Mouse (Mus musculus) gastrocnemius, adult 8-10 months (tissue): ENCODE data around the gene Cfap157. TPM values are rescaled to one million over a fixed set of nuclear protein-coding genes. Genes with fewer than 3 reads are reported as not detected.

Source experiments
- DNase-seq, 2 experiments: peaks; one replicate each; pipeline ENCODE4 v3.0.0; 2022; ENCODE audit warnings: low spot score in 2 of 2
- total RNA-seq, 4 experiments: library from RNA; stranded (reverse); gene quantifications; 2 replicates each; pipeline ENCODE4 v1.2.4; 2022

The Cfap157 gene
- not detected for total RNA-seq

DNA sequence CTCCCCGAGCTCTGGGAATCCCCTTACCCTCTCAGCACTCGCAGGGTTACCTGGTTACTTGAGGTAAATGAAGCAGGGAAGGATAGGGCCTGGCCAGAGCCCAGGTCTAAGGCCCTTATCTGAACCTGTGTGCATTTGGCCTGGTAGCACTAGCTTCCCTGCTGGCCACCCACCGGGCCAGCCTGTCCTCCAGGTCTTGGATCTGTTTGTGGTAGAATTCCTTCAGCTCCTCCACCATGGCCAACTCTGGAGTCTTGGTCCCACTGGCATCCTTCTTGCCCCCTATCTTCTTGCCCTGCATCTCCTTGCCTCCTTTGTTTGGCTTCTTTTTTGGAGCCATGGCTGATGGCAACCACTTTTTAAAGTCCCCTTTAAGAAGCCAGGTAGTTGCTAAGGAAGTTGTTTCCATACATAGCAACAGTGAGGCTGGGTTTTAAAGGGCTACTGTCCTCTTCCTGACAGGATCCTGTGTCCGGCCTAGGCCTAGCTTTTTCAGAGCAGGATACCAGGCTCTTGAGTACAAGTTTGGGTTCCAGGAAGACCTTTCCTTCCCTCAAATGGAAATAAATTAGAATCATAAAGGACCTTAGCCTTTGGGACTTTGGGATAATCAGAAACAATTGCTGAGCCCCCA, at the start of gene Cfap157:
Cfap157 (minus strand) TSS at position 381 of the 634 bp plus-strand sequence.
- no peak for DNase-seq

DNA sequence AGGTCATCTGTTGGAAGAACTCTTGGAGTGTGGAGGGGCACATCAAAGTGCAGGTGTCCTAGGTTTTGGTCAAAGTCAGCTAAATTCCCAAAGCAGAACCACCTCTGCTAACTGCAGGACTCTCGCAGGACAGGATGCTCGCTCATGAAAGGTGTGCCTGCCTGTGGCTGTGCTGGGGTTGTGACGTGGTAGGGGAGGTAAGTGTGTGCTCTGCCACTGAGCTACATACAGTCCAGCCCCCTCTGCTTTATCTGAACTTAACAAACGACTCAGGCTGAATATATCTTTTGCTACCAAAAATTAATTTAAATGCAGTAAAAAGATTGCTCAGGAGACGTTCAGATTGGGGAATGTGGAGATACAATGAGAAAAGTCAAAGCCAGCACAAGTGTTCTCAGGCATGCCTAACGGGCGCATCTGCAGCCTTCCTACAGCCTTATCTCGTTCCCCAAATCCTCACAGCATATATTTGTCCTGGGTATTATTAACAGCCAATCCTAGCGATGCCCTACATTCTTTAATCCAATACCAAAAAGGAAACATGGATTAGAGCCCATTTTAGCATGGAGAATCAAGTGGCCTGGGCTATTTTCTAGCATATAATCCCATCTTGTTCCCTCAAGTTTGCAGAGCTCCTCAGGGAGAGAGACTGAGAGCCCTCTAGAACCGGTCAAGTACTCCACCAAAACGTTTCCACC, 44.9 kb upstream of the Cfap157 start:
- DNase-seq = no peak

DNA sequence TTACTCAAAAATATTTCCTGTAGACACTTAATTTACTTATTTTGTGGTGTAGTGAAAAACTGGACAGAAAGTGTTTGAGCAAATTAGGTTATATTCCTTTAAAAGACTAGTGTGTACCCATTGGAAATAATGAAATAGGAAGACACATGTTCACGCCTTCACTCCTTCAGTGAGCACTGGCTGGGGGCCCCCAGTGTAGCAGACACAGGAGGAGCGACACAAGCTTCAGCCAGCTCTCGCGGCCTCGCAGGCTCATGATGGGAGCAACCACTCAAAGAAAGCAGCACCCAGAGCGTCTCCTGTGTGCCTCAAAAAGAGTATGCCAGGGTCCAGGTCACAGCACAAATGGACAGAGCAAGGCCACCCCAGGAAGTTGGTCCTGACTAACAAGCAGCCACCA, 41.6 kb upstream of the Cfap157 start:
- DNase-seq = no peak

GRCm38 (mm10) chr2:32824778-32825177, 40.5 kb upstream of the Cfap157 start:
- no peak for DNase-seq

DNA sequence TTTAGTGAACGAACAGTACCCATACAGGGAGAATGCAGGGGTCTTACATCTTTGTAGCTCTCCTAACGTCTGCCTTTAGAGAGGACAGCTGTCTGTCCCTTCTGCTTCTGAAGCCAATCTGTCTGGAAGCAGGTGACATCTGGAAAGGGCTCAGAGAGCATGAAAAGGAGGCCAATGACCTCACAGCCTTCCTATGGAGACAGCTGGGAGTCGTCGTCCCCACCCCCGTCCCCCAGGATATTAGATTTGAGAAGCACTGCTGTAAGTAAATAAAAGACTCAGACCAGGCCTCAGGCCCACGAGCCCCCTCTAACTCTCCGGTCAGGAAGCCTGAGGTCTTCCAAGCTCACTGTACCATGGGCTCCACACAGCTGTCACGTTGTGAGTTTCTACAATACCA, 40.0 kb upstream of the Cfap157 start:
- no peak for DNase-seq

DNA sequence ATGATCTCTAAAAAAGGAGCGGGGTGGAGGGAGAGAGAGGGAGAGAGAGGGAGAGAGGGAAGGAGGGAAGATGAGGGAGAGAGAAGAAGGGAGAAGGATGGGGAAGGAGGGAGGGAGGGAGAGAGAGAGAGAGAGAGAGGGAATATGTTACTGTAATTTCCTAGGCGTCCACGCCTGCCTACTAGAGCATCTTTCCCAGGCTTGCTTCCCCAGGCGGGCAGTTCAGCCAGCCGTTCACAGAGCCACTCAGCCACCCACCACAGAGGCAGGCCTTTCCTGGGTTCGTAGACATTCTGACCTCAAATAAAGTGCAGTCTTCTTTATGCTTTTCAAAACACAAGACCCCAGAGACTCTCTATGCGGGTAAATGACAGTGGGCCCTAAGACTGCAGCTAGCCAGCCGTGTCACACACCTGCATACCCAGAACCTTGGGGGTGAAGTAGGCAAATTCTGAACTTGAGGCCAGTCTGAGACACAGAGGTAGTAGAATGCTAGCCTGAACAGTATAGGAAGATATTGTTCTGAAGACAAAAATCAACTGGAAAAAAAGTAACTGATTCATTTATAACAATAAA, 39.4 kb upstream of the Cfap157 start:
- no peak for DNase-seq

GRCm38 (mm10) chr2:32823153-32823552, 38.9 kb upstream of the Cfap157 start:
- no peak for DNase-seq

DNA sequence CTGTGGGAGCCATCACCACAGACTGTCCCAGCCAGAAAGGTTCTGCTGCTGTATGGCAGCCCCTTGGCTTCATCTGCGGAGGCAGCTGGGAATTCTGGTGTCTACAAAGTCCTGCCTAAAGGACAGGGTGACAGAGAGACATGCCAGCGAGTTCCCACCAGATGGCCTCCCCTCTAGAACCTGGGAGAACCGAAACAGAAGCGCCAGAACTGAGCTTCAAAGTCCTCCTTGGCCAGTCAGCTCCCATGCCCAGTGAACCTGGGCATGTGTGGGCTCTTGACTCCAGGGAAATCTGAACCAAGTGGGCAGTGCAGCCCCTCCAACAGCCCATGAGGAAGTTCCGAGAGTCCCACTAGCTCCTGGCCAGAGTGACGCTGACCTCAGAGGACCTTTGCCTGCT, 38.4 kb upstream of the Cfap157 start:
- no peak for DNase-seq

- DNase-seq = no peak
Measured at GRCm38 (mm10) chr2:32821041-32821802, 37.0 kb upstream of the Cfap157 start.

DNA sequence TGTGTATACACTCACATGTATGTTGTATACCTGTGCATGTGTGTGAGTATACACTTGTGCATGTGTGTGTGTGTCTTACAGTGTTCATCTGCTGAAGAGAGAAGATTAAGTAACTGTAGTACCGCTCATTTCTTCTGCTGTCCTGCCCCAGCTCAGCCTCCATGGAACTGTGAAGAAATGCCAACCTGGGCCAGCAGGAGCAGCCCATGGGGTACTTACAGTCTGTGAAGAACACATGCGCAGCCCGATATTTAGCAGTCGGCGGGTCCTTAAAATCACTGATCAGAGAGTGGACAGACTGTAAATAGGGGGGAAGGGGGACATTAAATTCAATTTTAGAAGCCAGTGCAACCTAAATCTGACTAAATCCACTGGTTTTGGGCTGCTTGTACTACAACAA, 34.0 kb upstream of the Cfap157 start:
- no peak for DNase-seq

- DNase-seq = no peak
Measured at GRCm38 (mm10) chr2:32817589-32817988, 33.4 kb upstream of the Cfap157 start.

- no peak for DNase-seq
Measured at GRCm38 (mm10) chr2:32816946-32817581, 32.8 kb upstream of the Cfap157 start.

DNA sequence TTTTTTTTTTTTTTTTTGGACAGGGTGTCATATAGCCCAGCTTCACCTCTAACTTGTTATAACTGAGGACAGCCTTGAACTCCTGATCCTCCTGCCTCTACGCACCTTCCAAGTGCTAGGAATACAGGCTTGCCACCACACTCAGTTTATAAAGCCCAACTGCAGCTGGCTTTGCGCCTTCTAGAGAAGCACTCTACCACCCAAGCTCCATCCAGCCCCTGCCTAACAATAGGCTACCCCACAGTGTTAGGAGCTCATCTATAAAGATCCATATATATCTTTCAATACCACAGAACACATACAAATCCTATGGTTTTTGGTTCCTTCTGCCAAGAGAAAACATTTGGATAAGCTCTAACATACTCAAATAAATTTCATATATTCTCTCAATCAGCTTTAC, 32.3 kb upstream of the Cfap157 start:
- no peak for DNase-seq

DNA sequence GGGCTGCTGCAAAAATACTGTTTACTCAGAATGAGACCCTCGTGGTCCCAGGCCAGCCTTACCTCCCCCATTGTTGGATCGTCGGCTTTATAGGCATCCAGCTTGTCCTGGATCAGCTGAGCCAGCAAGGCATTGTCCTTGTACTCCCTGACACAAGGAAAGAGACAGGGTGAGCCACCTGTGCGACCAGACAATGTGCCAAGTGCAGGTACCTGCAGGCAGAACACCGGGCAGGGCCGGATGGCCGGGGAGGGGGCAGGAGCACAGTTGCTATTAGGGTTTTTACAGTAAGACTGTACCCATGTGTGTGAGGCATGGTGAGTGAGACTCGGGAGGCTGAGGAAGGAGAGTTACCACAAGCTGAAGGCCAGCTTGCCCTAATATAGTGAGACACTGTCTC, 27.7 kb upstream of the Cfap157 start:
- DNase-seq = no peak

- DNase-seq = no peak
Measured at GRCm38 (mm10) chr2:32808816-32809566, 24.8 kb upstream of the Cfap157 start.

- DNase-seq = no peak
Measured at GRCm38 (mm10) chr2:32798251-32798962, 14.2 kb upstream of the Cfap157 start.

- DNase-seq = no peak
Measured at GRCm38 (mm10) chr2:32795748-32796418, 11.7 kb upstream of the Cfap157 start.

- DNase-seq = peak; percentile 46 to 69
Measured at GRCm38 (mm10) chr2:32791297-32791696, 7.1 kb upstream of the Cfap157 start.

DNA sequence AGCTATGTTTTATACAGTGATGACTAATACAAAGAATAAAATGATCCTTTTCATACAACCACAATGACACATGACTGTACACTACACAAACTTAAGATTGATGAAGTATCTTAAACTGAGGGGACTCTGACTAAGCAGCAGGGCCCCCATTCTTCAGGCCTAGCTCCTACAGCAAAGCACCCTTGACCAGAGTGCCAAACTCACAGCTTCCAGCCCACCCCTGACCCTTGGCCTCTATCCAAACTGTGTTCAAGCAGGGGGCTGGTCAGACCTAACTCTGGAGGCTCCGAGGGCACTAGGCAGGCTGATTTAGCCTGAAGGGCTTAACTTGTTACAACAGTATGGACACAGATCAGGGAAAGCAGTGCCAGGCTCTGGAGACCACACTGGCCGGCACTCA, 4.4 kb upstream of the Cfap157 start:
- DNase-seq = no peak

- DNase-seq = no peak
Measured at GRCm38 (mm10) chr2:32787176-32787575, 2.9 kb upstream of the Cfap157 start.
